Mouse (Mus musculus) brain, embryonic 14.5 days (tissue): ENCODE measurements around the gene Fam214b.

Source experiments
- CTCF ChIP-seq: fragments of 200-500 bp; IDR thresholded peaks from 2 replicates; pipeline ENCODE4 v1.5.1; 2012; ENCODE audit warnings: inconsistent platforms, mild to moderate bottlenecking, moderate library complexity, borderline replicate concordance; ENCODE audit not compliant: insufficient read depth, insufficient read length; ENCODE audit errors: extremely low read depth
- POLR2A ChIP-seq: fragments of 200-500 bp; IDR thresholded peaks from 2 replicates; pipeline ENCODE4 v1.6.1; 2012; ENCODE audit warnings: mild to moderate bottlenecking, inconsistent platforms, borderline replicate concordance; ENCODE audit not compliant: poor library complexity, insufficient read depth, insufficient read length, severe bottlenecking; ENCODE audit errors: extremely low read depth

DNA sequence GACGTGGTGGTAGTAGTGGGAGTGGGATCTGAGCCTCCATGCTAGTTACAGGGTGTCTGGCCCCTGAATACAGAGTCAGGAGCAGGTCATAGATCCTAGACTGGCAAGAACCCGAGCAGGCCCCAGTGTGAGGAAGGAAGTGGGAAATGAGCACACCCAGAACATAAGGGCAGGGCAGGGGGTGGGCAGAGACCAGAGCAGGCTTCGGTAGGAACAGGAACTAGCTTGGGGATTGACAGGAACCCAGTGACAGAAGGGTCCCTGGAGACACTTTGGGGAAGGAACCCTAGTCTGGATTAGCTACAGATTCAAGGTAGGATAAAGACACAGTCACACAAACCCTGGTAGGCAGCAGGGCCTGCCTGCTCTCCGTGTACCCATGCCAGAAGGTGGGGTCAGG, 1.3 kb downstream of the Fam214b start:
- no peak for TF ChIP-seq POLR2A
- TF ChIP-seq CTCF, result no peak
